Mouse (Mus musculus) heart, postnatal 14 days (tissue): ENCODE measurements at regions not wholly inside any gene's neighbourhood (a gene's known extent, or its start where the extent isn't known, plus 50 kb on each side); places are given as distances from the start of the nearest gene placed in this dataset.
A peak's percentile ranks its signal among the peaks of the same experiment; 100 is the strongest.
"Not testable (repeated sequence)": the region's sequence is repeated elsewhere in the genome, so short reads cannot be mapped to it uniquely, and the experiment has no call there.

Experiments
- DNase-seq, 2 experiments: peaks; one replicate each; pipeline ENCODE4 v3.0.0; 2021 to 2022
- intact Hi-C: fragments of 180-260 bp; cut with DNase I; formaldehyde crosslinking; loops from one replicate; pipeline ENCODE4 v1.15.1; 2025

DNA sequence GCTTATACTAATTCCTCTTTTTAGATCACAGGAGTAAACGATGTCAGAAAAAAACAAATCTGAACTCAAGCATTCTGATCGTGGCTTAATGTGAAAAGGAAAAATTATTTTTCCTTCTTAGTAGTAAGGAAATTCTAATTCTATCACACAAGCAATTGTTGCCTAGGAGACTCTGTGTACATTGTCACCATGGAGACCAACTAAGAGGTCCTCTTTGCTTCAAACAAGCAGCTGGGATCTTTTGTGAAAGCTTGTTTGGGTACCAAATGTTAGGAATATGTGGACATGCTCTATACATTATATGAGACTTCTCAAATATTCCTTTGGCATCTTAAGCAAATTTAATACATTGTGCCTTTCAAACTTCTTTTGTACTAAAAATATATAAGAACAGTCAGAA lies 345.9 kb upstream of the Atp10a start:
- no peak for DNase-seq
- intact Hi-C loops = no loop called here

DNA sequence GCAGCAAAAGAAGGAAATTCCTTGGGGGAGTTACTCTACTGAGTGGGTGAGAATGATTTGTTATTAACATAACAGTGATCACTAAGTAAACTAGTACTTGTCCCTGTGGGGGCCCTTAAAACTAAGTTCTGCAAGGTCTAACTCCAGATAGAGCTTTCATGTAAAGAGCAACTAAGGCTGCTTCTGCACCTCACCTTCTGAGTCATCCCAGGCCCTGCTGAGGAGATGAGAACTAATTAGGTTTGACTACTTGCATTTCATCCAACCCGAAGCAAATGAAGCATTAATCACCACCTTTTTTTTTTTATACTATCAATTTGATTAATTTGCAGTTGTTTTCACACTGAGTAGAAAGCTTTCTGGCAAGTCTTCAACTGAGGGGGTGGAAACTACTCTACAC lies 333.6 kb upstream of the Atp10a start:
- intact Hi-C loops = no loop called here
- DNase-seq = no peak

DNA sequence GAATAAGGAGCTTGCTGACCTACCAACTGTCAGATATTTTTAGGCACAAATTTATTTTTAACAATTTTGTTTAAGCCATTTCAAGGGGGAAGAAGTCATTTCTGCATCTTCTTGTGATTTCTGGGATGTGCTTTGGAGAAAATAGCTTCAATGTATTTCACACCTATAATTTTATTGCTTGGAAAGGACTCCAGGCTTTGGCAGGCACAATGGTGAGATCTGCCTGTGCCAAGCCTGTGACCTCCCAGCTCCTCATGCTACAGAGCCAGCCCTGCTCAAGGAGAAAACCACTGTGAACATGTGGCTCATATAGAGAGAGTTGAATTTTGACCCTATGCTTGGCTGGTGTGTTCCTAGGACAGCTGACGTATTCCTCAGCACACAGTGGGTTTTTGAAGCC lies 288.6 kb upstream of the Atp10a start:
- no peak for DNase-seq

DNA sequence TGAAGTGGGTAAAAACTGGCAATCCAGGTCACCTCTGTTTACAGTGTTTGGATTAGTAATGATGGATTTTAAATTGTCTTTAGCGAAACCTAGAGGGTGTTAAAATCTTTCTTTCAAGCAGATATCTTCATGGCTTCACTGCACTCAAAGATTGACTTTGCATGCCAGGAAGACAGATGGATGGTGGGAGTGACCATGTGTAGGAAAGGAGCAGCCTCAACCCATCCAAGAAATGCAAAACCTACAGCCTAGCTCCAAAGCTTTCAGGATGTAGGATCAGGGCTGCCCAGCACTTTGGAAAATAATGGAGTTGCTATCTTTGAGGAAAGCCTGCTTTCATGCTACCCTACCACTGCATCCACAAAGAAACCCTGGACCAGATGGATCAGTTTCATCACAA lies 272.6 kb upstream of the Atp10a start:
- no peak for DNase-seq
- intact Hi-C loops = no loop called here

More for the DNA sequence above, 288.6 kb upstream of the Atp10a start:
- intact Hi-C loops = no loop called here

DNA sequence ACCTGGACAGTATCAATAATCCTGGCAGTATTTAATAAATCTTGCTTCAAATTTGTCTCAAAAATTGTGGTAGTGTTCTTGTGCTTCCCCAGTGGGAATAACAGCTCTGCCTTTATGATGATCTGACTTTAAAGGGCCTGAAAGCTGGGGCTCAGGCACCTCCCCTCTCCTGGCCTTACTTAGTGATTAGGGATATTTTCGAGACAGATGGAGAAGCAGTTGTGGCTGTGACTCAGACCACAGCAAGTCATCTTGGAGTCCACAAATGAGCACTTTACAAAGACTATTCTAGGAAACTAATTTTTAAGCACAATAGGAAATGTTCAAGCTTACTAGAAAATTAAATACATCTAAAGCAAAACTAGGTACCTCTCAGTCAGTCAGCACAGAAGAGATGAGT lies 267.6 kb upstream of the Atp10a start:
- intact Hi-C loops = no loop called here
- DNase-seq = no peak

DNA sequence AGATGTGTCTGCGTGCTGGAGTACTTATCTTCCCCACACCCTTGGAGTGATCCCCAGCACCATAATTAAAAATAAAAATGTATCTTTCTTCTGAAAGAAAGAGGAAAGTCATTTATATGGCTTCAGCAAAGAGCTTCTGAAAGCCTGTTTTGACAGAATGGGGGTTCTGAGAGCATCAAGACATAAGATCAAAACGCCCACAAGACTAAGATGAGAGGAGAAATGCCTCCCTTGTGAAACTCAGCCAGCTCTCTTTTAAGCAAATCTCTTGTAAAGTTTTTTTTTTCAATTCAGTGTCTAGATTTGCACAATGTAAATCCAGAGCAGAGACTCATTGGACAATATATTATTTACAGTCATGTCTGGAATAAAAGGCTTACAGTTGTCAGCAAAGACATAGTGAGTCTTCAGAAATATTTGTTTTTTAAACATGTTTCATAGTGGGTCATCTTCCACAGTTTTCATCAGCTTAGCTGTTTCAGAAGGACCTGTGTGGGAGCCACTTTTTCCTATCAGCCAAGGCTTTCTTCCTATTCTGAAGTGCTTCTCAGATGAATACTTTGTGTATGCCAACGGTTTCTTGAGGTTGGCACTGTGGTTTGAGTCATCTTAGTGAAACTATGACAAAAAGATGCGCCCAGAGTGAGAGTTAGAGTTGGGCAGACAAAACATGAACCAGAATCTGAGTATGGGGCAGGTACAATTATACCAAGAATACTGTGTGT lies 263.4 kb upstream of the Atp10a start:
- no peak for DNase-seq
- intact Hi-C loops = no loop called here

DNA sequence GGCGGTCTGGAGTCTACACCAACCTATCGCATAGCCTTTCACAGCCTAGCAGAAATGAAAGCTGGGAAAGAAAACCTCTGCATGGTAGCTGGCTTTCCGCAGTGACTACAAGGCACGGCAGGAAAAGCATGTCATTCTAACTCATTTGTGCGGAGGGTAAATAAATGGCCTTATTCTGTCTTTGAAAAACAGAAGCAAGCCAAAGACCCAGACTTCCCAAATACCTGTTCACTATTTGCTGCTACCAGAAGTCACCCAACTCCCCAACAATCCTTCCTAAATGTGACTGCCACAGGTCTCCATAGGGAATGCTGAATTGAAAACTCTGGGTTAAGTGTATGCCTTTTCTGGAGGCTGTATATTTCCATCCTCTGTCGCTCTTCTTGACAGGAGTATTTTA lies 258.0 kb upstream of the Atp10a start:
- DNase-seq = no peak
- intact Hi-C loops = no loop called here

DNA sequence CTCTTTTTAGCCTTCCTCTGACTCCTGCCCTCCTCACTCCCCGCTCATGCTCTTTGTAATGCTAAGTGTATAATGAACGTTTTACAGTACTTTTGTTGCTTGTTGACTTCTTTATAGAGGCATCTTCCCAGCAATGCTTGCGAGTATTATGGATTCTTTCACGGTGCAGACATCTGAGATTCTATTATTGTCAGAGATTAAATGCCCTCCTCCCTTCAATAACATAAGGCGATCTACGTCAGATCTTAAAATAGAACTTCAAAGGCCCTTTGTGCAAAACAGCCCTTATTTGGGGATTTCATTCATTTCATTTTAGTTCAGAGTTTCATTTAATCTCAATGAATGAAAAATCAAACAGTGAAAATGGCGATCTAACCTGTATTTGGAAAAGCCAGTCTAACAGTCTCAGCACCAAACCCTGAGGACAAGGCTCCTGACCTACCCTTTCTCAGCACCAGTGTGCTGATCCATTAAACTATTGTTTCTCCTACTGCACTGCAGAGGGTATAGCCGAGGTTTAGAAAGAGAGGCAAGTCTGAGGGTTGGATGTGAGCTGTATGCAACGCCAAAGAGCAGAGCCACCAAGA lies 257.3 kb upstream of the Atp10a start:
- no peak for DNase-seq
- intact Hi-C loops = no loop called here

DNA sequence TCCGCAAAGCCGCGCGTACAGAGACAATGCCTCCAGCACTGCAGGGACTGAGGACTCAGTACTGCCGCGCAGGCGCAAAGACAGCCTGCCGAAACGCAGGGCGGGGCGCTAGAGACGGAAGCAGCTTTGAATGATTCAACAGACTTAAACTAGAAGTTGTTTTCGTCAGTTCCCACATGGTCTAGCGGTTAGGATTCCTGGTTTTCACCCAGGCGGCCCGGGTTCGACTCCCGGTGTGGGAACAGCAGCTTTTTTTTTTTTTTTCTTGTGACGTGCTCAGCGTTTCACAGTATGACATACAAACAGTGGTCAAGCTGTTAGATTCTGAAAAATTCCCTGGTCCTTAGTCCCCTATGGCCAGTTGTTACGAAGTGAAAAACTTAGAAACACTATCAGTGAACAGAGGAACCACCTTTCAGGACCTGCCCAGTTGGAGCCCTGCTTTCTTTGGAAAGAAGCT lies 256.8 kb upstream of the Atp10a start:
- intact Hi-C loops = no loop called here

DNA sequence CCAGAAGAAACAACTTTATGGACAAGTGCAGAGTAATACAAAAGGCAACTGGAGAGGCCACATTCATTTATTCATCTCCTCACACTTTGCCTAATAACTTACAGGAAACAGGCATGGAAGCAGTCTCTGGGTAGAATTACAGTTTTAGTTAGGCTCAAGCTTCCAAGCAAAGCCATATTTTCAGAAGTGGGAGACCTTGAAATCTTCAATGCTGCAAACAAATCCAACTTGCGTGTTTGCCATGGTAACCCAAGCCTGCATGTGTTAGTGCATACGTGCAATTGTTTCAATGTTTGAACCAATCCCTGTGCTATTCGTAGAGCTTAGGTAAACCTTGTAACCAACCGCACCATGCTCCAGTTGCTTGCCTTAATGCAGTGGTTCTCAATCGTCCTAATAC lies 256.3 kb upstream of the Atp10a start:
- intact Hi-C loops = no loop called here
- DNase-seq = no peak

More for the DNA sequence above, 256.8 kb upstream of the Atp10a start:
- DNase-seq = peak; percentile 91 to 94

DNA sequence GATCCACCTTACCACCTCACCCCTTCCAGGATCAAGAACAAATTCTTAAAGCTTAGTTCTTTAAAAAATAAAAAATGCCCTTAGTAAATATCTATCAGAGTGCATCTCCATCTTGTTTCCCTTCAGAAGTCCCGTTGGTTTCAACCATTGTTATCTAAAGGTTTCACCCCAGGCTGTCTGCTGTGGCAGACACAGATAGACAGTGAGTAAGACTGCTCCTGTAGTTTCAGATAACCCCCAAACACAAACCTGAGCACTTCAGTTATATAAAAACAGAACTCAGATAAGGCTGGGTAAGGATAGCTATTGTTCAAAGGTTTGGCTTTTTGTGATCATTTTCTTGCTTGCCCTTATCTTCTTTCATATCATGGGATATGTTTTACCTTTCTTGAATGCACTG lies 255.4 kb upstream of the Atp10a start:
- DNase-seq = no peak
- intact Hi-C loops = no loop called here

DNA sequence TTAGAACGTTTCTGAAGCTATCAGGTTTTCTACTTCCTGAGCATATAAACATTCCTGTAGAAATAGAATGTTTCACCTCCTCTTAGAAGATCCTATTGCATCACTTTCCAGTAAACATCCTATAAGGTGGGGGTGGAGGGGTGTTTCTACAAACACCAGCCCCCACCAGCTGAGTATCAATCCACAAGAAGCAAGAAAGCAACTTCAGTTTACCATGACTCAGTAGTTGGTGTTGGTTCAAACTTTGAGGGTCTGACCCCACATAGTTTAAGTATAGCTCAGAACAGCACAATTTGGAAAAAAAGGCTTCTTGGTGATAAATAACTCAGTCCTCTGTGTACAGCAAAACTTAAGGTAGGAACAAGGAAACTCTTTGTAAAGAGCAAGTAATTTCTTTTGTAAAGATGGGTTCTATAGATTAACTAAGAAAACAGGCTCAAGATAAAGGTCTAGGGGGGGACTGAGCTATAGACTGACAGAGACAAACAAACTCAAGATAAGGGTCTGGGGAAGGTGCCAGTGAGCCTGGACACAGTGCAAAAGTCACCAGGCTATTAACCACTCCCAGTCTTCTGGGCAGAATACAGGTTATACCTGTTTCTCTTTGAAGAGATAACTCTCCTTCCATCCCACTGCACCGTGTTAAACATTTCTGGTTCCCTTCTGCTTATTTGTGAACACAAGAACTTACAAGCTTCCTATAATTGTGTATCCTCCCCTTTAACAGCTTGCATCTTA lies 218.9 kb upstream of the Atp10a start:
- intact Hi-C loops = no loop called here
- no peak for DNase-seq

DNA sequence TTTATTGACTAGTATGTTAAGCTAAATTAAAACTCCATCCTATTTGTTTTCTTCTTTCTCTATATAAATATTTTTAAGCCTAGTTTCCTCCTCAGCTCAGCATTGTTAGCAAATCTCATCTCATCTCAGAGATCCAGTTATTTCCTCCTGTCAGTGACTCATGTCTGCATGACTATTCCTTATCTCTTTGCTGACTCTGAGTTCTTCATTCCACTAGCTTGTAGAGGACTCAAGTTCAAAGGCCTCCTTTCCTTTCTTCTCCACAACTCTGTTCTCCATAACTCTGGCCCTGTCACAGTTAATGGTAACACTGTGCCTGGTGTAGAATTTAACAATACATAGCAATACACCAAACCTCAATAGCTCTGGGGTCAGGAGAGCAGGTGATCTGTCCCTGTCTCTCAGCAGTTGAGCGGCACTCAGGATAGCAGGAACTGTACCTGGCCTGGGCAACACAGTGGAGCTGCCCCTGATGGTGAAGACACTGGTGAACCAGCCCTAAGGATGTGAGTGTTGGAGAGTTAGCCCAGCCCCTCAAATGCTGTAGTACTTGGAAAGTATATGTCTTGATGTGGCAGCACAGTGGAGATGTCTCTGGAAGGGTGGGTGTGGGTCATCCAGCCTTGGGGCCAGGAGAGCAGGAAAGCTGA lies 213.3 kb upstream of the Atp10a start:
- intact Hi-C loops = no loop called here
- no peak for DNase-seq

DNA sequence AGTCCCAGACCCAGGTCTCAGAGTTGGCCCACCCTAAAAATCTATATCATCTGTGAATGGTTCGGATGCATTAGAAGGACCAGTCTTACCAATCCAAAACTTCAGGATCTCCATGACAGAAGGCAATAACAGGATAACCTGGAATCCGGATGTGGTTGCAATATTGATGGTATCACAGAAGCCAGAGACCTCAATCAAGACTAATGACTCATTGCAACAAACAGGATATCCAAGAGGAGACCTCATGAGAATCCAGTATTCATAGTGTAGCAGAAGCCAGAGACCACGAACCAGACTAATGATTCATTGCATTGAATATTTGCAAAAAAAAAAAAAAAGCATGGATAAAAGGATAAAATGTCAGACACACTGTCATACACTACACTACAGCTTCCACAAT lies 212.7 kb upstream of the Atp10a start:
- intact Hi-C loops = no loop called here
- no peak for DNase-seq

DNA sequence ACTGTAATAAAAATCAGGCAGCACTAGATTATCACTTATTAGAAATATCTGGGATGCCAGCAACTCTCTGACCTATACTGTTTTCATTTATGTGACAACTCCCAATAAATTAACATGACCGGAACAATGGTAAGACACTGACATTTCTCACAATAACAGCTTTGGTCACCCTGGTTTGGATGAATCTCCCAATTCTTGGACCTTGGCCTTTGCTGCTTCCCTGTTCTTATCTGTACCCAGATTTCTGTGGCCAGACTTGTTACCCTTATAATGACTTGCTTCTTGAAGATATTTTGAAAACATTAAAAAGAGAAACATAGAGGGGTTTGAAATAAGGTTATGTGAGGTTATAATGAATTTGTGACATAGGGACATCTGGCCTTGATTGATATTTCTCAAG lies 210.2 kb upstream of the Atp10a start:
- no peak for DNase-seq
- intact Hi-C loops = no loop called here

DNA sequence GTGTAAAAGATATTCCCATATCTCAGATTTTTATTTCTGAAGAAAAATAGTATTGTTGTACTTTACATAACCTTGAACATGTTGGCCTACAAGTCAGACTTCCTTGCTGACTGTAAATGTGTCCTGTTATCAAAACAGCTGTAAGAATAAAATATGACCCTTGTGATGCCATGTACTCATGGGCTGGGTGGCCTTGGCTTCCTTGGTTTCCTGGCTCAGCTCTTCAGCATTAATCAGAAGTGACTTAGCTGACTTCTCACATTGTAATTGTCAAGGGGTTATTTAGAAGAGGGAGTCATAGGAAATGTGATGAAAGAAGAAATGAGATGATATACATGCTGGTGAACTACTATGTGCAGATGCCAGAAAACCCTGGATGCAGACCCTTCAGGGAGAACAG lies 209.7 kb upstream of the Atp10a start:
- DNase-seq = no peak
- intact Hi-C loops = no loop called here

DNA sequence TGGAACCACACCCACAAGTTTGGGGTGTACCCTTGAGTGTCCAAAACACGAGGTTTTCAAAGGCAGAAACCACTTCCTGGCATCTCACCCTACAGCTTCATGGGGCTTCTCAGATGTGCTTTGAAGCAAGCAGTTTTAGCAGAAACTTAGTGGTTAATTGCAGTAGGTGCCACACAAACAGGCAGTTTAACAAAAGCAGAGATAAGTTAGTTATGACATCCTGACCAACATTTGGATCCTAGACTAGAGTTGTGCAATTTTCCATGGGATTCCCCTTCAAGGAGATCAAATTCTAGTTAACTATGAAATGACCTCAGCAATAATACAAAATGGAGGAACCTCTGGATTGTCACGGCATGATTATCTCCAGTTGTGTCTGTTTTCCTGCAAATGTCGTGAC lies 207.2 kb upstream of the Atp10a start:
- intact Hi-C loops = no loop called here
- no peak for DNase-seq

DNA sequence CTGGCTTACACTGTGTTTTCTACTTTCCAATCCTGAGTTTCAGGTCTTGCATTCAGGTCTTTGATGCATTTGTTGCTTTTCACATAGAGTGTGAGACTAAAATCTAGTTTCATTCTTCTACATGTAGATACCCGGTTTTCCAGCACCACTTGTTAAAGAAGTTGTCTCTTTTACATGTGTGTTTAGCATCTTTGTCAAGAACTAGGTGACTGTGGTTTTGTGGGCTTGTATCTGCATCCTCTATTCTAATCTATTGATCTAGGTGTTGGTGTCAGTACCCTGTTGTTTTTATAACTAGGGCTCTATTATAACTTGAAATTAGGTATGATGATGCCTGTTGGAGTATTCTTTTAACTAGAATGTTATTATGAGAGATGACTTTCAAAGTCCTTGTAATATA lies 204.0 kb upstream of the Atp10a start:
- intact Hi-C loops = no loop called here

DNA sequence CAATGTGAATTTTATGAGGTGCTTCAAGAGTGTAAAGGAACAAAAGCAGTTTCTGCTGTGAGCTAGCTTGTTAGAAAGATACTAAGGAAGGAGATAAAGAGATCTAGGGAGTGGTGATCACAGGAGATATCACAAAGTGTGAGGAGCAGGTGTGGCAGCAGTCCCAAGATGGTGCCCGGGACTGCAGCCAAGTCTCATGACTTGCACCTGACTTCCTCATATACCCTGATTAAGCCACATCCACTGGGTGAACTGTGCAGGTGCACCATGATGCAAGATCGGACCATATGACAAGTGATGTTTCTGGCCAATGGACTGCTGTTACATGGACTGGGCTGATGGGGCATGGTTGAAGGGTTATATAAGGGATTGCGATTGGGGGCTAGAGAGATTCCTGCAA lies 197.8 kb upstream of the Atp10a start:
- intact Hi-C loops, DNase-seq: not testable (repeated sequence)

More for the DNA sequence above, 204.0 kb upstream of the Atp10a start:
- DNase-seq = no peak

DNA sequence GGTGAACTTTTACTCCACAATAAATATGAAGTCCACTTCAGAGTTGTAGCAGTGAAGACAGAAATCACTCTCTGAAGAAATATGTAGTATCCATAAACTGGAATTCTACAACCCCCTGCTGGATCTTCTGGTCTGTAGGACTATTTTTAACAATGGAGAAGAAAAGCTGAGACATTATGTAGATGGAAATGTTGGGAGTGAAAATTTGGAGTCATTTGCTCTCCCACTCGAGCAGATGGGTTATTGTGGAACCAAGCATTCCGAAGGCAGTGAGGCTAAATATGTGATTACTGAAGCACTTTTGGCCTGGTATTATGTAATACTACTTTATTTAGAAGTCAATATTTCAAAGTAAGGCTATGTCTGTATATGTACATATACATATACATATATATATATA lies 195.0 kb upstream of the Atp10a start:
- no peak for DNase-seq
- intact Hi-C loops = no loop called here

DNA sequence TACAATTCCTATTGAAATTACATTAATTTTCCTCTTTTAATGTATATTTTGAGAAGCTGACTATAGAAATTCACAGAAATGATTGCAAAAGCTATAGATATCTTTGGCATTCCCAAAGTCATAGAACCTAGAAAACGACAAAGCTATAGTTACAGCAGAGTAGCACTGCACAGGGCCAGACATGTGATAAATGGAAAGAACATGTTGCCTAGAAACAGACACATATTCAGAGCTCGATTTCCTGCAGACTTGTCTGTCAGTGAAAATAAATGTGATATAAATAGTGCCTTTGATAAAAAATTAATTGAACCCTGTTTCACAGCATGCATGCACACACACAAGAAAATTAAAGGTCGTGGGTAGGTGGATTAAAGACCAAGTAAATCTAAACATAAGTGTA lies 182.8 kb upstream of the Atp10a start:
- DNase-seq = no peak
- intact Hi-C loops = no loop called here
